Mouse (Mus musculus) gastrocnemius, postnatal 36 days (tissue): Measurements from ENCODE around the gene R3hdml. TPM values are rescaled to one million over a fixed set of nuclear protein-coding genes. Genes with fewer than 3 reads are reported as not detected.

Source experiments
- DNase-seq, 2 experiments: peaks; one replicate each; pipeline ENCODE4 v3.0.0; 2022
- intact Hi-C: fragments of 180-260 bp; cut with DNase I; formaldehyde crosslinking; loops from one replicate; pipeline ENCODE4 v1.15.1; 2025
- total RNA-seq, 2 experiments: library from RNA; stranded (reverse); gene quantifications; 2 replicates each; pipeline ENCODE4 v1.2.3; 2021

The R3hdml gene
- total RNA-seq, 2 experiments from 2014 or later = not detected

DNA sequence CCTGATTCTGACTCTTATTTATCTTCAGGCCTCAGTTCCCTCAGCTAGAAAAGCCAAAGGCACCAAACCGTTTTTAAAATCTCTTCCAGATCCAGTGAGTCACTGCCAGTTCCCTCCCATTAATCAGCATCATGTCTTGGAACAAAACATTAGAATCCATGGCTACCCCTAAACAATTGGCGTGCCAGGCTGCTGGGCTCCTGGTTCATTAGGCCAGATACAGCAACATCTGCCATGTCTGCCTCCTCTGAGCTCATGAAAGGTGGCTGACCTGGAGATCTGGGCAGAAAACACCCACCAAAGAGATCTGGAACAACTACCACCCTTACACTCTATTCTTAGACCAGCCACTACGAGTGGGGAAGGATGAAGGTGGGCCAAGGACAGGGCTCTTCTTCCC, 21.0 kb upstream of the R3hdml start:
- DNase-seq = no peak

DNA sequence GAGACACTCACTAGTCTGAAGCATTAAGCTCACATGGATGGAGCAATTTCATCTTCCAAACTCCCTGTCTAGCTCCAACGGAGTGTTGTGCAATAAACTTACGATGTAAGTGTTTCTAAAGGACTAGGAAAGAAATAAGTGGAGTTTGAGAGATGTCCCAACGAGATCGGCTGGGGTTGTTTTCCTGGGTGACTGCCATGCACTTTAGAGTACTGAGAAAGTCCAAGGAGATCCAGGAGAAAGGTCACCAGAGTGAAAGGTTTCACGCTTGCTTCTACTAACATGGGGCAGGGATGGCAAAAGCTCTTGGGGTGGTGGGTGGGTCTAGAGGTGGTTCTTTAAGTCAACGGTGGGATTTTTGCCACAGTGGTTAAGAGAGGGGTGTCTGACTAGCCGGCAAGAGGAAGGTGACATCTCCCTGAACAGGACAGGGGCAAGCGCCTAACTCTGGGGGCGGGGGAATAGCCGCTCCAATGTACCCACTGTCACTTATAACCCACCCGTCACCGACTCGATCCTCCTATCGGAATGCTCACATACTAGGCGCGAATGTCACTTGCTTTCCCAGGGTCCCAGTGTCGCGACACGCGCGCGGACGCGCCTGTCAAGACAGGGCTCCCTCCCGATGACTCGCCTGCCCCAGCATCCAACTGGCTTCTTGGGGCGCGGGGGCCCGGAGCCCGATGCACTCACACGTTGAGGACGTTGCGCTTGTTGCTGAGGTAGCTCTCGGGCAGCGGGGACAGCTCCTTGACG, 20.2 kb upstream of the R3hdml start:
- DNase-seq = peak in 1 of 2 experiments; percentile 20
- intact Hi-C loops = loop anchor here (2.0 to 5.0 kb wide), 2 partner anchors 19 to 50 kb away; partner anchors contain the start of gene Oser1

More for the DNA sequence above, 21.0 kb upstream of the R3hdml start:
- intact Hi-C loops = loop anchor here (5.0 kb wide), 1 partner anchor 49 kb away; the partner anchor contains the start of gene Oser1

DNA sequence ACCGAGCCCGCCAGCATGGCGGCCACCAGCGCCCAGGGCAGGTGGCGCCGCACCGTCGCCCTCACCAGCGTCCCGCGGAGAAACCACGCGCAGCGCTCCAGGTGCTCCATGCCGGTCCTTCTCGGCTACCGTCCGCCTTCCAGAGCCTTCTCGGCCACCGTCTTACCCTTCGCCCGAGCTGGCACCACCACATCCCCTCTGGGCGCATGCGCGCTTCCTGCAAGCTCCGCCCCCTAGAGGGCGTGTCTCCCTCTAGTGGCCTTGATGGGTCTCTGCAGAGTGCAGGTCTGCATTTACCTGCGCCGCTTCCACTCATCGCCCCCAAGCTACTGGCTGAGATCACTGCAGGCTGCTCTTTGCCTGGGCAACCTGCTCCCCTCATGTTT, 19.7 kb upstream of the R3hdml start, which contains the start of gene Fitm2:
TSS of gene Fitm2 (minus strand) at position 164 of the 386 bp plus-strand sequence.
- peak; percentile 90 to 95 for DNase-seq
- intact Hi-C loops = loop anchor here (2.0 to 5.0 kb wide), 2 partner anchors 20 to 50 kb away; partner anchors contain the start of gene Oser1

DNA sequence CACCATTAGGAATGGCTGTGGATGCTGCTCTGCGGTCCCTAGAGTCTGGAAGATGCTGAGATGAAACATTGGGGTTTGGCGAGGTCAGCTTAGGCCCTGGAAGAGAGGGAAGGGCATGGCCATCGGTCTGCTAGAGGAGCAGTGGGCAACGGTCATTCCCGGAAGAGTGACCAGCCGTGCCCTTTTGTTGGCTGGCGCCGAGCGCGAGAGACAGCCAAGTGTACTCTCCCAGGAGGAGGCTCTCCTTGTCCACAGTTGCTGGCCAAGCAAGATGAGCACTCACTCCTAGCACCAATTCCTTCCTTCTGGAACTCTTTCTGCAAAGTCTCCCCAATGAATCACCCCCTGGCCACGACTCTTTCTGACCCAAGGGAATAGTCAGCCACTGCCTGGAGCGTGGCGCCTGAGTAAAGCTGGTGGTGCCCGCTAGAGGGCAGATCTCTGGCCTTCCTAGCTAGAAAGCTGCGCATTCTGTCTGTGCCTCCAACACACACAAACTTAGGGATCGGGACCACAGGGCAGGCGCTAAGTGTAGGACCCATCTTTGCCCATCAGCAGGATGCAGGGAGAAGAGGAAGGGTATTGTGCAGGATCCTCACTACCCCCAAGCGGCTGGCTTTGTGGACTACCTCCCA, 11.8 kb upstream of the R3hdml start:
- DNase-seq = no peak
- intact Hi-C loops = no loop called here

DNA sequence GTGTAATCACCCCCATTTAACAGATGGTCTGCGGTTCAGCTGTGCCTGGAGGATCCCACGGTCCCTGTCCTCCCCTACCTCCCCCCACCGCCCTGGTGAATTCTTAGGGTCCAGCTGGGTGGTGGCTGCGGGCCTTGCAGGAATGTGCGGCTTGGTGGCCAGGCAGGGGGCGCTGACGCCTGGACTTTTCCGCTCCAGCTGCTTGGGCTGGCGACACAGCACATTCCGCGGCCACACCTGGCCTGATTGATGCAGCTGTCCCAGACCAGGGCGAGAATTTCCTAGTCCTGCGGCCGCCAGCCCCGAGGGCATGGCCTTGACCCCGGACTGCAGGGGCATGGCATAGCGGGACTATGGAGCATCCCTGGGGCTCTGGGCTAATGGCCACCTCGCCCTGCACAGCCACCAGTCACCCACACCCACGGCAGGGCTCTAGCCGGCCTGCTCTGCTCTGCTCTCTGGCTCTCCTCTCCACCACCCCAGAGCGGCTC, 10.5 kb upstream of the R3hdml start:
- no peak for DNase-seq
- intact Hi-C loops = no loop called here

DNA sequence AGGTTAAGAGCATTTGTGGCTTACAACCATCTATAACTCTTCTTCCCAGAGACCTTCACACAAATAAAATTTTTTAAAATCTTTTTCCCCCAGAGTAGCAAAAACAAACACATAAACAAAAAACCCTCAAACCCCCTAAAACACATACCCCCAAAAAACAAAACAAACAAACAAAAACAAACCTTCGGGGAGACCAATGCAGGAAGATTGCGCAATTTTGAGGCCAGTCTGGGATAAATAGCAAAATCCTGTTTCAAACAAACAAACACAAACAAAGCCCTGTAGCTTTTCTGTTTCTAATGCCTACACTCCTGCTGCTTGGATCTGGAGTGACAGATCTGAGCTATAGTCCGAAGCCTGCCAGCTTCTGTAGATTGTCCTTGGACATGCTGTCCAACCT, 4.8 kb upstream of the R3hdml start:
- intact Hi-C loops = no loop called here
- no peak for DNase-seq

DNA sequence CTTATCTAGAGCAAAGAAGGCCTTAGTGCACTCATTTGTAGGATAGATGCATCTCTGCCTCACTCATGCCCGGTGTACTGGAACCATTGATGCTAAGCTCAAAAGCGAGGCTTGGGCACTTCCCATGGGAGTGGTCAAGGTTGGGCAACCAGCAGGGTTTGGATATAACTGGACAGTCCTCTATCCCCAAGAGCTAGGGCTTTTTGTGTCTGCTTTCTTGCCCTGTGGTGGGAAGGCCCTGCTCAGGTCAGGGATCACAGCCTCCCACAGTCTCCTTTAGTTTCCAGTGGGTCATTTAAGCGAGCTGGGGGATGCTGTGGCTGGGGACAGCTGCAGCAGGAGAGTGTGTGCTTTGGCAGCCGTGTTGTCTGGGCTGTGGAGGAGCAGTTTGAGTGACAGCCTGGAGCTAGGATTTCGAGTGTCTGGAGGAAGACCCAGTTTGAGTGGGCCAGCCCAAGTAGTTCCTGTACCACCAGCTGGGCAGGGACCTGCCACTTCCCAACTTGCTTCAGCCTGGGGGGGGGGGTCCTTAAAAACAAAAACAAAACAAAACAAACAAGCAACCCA, 2.3 kb upstream of the R3hdml start:
- intact Hi-C loops = no loop called here
- no peak for DNase-seq

DNA sequence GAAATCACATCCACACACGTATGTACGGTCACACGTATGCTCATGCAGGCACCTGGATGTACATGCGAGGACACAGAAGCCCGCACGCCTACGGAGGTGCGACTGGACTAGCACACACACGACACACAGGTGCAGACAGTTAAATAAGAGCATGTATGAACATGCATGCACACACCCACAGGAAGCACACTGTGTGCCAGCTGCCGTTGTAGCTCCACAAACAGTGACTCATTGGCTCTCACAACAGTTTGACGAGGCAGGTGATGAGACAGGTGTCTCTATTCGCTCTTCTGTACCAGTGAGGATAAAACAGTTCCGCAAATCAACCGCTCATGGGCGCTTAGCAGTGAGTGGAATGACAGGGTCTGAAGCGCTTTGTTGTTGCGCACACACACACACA, 1.5 kb upstream of the R3hdml start:
- DNase-seq = no peak
- intact Hi-C loops = no loop called here

DNA sequence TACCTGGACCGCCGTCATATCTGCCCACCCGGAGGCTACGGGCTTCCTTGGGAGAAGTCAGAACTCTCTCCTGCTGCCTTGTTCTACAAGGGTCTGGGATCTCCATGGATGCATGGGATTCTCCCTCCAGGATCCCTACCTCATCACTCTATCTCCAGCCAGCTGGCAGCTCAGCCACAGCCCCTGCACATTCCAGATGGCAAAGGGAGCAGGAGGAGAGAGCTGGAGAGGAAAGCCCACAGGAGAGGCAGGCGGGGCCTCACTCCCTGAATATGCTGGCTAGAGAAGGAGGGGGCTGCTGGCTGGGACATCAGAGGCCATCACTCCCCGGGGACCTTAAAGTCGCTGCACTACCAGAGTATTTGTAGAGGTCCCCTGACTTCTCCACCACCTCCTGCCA, 767 bp upstream of the R3hdml start:
- DNase-seq = no peak
- intact Hi-C loops = no loop called here

DNA sequence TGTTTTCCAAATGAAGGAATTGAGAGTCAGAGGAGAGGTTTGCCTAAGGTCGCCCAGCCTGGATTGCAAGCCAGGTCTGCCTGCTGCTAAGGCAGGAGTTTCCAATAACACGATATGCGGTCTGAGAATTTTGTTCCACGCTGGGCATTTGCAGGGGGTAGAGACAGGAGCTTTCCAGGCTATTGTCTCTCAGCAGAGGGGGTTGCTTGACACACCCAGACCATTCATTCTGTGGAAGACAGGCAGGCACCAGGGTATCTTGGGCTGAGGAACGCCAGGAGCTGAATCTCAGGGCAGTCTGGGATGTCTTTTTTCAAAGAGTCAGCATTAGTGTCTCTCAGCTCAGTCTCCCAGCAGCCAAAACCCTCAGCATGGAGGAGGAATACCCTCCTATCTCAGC, 913 bp downstream of the R3hdml start:
- DNase-seq = no peak
- intact Hi-C loops = no loop called here

DNA sequence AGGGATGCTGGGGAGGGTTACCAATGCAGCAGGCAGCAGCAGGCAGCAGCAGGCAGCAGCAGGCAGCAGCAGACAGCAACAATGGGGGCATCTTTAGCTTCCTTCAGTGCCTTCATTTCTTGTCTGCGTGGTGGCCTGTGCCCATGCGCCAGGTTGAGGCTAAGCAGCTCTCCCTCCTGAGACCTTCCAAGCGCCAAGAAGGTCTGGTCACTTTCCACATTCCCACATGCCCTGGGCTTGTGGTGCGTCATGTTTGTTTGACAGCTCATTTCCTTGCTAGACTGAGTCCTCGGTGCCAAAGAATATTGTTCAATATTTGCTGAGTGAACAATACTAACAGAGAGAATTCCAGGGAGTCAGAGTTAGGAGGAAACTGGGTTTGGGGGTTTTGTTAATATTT, 1.9 kb downstream of the R3hdml start:
- intact Hi-C loops = no loop called here
- DNase-seq = no peak

DNA sequence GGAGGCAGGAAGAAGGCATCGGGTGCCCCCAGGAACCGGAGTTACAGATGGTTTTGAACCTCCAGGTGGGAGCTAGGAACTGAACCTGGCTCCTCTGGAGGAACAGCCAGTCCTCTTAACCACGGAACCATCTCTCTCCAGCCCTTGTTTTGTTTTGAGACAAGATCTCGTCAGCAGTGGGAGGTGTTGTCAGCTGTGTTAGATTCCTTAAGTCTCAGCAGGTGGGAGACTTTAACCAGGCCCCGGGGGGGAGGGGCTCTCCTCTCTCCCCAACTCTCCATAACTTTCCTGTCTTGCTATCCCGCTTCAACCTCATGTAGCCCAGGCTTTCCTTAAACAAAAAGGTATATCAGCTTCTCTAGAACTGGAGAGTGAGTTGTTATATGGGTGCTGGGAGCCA, 2.3 kb downstream of the R3hdml start:
- no peak for DNase-seq
- intact Hi-C loops = no loop called here

DNA sequence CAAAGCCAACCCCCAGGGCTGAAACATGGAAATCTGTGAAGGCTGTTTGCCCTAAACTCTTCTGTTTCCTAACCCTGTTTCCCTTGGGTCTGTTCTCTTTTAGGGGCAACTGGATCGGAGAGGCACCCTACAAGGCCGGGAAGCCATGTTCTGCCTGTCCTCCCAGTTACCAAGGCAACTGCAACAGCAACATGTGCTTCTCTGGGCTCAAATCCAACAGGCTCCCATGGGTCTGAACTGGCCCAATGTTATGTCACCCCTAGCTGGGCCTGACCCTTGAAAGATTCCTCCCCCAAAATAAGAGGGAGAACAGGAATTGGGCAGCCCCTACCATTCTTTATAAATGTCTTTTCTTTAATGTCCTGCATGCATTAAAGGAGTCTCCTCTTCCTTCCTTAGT, 10.1 kb downstream of the R3hdml start:
- intact Hi-C loops = no loop called here
- no peak for DNase-seq

DNA sequence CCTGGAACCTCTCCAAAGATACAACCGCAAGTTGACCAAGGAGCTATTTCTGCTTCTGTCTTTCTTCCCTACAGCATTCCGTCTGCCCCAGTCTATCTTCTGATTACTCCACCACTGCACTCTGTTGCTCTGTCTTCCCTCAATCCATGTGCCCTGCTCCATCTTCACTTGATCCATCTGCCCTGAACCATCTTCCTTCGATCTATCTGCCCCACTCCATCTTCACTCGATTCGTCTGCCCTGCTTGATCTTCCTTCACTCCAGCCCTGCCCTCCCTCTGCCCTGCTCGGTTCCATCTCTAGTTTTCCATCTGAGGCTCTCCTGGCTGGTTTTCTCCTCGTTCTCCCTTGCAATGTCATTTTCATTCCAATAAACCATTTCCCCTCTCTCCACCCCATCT, 11.1 kb downstream of the R3hdml start:
- DNase-seq = no peak
- intact Hi-C loops = no loop called here

DNA sequence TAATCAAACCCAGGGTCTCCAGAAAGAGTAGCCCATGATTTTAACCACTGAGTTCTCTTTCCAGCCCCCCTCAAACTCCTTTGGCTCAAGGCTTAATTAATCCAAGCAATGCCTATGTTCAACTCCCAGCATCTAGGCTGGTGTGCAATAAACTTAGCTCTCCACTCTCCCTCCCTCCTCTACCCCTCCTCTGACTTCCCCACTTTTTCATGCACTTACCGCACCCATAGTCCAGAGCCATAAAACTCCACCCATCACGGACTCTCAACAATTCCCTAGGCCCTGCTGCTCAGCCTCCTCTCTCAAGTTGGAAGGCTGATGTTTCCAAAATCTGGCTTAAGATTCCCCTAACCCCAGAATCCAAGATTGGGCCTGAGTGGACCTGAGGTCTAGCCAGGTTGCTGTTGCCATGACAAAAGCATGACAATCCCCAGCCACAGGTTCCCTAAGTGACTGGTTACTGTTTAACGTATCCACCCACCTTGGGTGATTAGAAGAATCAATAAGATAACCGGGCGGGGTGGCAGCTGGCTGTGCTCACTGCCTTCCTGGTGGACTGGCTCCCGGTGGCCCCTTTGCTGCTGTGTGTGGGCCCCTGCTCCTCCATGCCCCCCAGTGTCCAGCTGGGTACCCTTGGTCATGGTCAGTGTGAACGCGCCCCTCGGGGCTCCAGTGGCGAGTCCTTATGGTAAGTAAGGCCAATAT, 14.3 kb downstream of the R3hdml start, which contains the start of gene Hnf4a:
TSS of gene Hnf4a (plus strand) at position 509 of the 705 bp plus-strand sequence.
- DNase-seq = no peak
- intact Hi-C loops = no loop called here

DNA sequence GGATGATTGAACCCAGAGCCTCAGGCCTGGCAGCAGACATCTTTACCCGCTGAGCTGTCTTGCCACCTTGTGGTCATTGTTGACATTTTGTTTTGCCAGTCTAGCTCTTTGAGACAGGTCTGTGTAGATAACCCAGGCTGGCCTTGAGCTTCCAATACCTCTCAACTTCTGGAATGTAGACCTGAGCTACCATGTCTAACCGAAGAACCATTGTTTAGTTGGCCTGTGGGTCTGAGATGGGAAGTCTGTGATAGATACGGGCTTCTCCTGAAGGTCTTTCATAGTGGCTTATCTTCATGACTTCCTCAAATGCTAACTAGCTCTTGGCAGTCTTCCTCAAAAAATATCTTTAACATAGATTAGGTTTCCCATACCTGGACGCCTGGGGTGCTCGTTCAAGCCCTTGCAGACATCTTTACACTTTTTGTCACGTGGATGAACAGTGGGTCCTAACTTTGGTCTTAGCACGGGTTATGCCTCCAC, 33.7 kb downstream of the R3hdml start:
- intact Hi-C loops = no loop called here

DNA sequence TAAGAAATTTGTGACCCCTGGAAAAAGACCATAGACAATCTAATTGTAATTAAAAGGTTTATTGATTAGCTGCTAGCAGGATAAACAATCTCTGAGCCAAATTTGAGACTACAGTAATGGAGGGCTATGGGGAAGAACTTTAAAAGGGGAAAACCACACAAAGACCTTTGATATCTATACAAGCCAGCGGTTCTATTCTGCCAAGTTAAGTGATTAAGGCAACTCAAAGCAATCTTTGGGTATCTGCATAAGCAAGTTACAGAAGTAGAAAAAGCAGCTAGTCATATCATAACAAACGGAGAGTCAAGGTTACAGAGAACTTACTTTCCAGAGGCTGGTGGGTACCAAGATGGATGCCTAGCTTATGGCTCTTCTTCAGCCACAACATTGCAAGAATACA, 35.4 kb downstream of the R3hdml start:
- intact Hi-C loops = no loop called here
- no peak for DNase-seq

More for the DNA sequence above, 33.7 kb downstream of the R3hdml start:
- no peak for DNase-seq

DNA sequence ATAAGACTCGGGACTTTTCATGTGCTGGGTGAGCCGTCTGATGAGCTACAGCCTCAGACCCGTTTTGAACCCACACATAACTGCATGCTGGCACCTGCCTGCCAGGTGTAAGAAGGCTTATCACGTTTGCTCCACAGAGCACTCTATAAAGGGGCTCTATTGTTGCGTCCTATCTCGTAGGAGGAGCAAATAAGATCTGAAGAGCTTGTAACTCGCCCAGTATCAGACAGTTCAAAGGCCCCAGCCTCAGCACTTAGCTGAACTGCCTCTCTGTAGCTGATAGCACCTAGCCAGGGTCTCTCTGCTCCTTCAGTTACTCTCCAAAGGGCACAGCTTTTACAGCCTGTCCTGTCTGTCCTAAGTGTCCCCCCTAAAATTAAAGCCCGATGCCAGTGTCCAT, 38.3 kb downstream of the R3hdml start:
- no peak for DNase-seq
- intact Hi-C loops = loop anchor here (10.0 kb wide), 2 partner anchors 194 to 294 kb away; partner anchors contain the start of gene Ccn5

DNA sequence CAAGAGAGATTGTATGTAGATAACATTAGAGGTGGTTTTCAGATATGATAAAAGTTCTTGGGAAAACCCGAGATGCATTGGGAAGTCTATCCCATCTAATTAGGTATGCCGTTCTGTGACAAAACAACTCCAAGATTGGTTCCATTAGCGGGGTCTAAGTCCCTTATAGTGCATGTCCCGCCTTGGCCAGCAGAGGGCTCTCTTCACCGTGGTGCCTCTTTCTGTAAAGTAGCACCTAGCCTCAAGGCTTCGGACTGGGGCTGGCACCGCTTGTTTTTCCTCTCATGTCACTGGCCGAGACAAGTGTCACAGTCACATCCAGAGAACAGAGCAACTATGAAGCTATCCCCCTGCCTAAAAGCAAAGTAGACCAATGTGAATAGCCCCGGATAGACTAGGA, 39.8 kb downstream of the R3hdml start:
- DNase-seq = peak; percentile 74
- intact Hi-C loops = loop anchor here (10.0 kb wide), 2 partner anchors 193 to 293 kb away; partner anchors contain the start of gene Ccn5

DNA sequence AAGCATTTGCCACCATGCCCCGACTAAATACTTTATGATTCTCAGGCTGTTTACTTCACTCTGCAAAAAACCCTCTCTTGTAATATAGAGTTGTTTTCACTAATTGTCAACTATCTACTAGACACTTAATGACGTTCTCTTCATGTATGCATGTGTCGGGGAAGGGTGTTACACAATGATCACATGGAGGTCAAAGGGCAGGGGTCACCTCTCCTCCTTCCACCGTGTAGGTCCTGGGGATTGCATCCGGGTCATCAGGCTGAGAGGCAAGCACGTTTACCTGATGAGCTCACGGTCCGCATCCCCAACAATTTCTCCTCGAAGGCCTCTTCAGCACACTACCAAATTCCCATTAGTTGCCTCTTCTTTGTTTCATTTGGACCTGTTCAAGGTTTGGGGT, 41.1 kb downstream of the R3hdml start:
- intact Hi-C loops = loop anchor here (10.0 kb wide), 2 partner anchors 192 to 292 kb away; partner anchors contain the start of gene Ccn5
- DNase-seq = no peak
